Mouse (Mus musculus): ENCODE measurements at regions not wholly inside any gene's neighbourhood (a gene's known extent, or its start where the extent isn't known, plus 50 kb on each side); places are given as distances from the start of the nearest gene placed in this dataset.
"Not testable (repeated sequence)": the region's sequence is repeated elsewhere in the genome, so short reads cannot be mapped to it uniquely, and the experiment has no call there.

DNA sequence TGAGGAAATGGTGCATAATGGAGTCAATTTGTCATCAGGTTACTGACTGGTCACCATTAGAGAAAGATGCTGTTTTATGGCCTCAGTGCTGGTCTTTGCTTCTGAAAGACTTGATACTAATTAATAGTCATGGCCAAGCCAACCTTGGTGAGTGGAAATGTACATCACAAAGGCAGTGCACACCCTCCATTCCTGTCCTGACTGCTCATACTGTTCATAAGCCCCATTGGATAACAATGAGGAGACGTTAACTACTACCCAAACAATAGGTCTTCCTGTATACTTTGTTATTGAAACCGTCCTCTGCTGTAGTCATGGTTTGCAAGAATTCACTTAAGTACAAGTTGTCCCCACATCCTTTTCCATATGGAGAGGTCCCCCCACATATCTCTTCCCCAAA is 605.8 kb upstream of the Slc35b3 start:
- no peak for DNase-seq (ENCODE audit: low spot score in 2 of 2)

DNA sequence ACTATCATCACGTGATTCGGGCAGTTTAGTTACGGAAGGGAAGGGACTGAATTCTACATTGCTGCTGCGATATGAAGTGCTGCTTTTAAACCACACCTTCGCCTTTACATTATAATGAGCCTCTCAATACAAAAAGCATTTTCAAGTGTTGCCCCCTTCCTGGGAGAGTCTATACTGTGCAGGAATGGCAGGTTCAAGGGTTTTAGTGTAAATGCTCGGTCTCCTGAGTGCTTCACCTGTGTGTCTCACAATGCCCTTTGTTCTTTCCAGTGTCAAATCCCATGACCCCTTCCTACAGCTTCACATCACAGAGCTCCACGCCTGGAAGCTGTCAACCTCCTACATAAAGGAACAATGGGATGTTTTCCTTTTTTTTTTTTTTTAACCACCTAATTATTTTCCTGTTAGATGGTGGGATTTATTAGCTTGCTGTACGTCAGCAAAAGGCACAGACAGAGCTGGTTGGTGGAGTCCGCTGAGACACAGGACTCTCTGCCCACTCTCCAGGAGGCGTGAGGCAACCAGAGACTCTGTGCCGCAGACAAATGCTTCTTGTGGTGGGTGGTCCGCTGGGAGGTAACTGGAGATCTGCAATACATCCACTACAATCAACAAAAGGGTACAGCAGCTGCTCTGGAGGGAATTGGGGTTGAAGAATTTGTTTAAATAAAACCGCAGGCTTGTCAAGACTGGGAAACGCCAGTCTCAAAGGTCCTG is 577.2 kb upstream of the Slc35b3 start:
- DNase-seq (ENCODE audit: low spot score in 2 of 2), result no peak

DNA sequence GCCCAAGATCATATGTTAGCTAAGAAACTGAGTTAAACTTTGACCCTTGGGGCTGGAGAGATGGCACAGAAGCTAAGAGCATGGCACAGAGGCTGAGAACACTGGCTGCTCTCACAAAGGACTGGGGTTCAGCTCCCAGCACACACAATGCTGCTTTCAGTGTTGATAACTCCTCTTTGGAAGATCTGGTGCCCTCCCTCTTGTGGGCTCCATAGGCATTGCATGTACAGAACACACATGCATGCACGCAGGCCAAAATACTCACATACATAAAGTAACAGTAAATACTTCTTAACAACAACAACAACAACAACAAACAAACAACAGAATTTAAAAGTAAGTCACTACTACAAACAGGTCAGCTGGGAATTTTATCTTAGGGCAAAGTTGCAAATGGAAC is 565.8 kb upstream of the Slc35b3 start:
- DNase-seq (ENCODE audit: low spot score in 2 of 2), result no peak

DNA sequence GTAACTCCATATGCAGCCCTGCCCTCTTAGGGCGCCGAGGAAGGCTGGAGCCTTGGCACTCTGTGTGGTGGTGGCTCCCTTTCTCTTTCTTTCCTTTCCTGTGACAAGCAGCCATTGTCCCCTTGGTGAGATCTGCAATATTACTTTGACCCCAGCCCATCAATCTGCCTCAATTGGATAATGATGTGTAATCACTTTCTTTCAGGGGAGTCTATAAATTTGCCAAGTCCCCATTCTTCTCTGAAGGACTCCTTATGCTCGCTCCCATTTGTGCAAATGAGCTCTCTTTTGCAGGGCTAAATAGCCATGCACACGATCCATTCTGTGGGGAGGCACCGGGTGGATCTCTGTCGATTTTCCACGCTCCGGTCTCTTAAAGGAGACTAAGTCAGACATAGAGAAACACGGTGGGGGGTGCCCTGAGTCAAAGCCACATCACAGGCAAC is 563.2 kb upstream of the Slc35b3 start:
- DNase-seq (ENCODE audit: low spot score in 2 of 2), result no peak

DNA sequence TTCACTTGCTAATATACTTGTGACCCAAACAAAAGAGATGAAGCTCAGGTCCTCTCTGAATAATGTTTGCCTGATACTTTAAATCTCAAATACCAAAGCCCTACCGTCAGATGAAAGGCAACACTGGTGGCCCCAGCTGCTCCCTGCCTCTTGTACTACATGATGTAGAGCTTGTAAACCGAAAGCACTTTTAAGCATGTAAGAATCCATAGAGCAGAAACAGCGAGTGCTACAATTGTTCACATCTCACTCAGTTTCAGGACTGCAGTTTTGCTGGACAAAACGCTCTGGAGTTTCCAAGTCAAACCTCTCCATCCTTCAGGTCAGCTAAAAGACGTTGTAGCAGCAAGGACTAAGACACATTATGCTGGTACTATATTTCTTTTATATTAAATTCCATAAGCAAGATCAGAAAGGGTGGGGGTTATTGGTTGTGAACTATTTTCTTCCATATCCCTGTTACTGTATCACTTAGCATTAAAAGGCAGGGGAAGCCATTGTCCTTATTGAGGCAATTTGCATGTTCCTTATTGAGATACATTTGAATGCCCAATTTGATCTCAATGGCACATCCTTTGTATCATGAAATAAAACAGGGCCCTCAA is 562.7 kb upstream of the Slc35b3 start:
- no peak for DNase-seq (ENCODE audit: low spot score in 2 of 2)

DNA sequence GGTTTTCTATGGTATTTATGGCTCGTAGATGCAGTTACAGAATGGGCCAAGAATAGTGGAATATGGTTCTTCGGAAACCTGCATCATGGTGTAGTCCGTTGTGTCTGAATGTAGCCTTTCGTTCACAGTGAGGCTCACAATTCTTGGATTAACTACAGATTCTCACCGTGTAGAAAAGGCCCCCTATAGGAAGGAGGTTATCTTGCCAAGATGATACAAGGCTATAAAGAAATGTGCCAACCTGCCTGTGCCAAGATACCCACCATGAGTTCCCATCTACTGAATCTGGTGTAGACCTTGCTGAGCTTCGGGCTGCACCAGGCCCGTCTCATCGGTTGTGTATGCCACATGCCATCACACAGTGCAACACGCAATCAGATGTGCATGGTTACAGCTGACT is 560.2 kb upstream of the Slc35b3 start:
- DNase-seq (ENCODE audit: low spot score in 2 of 2), result no peak

DNA sequence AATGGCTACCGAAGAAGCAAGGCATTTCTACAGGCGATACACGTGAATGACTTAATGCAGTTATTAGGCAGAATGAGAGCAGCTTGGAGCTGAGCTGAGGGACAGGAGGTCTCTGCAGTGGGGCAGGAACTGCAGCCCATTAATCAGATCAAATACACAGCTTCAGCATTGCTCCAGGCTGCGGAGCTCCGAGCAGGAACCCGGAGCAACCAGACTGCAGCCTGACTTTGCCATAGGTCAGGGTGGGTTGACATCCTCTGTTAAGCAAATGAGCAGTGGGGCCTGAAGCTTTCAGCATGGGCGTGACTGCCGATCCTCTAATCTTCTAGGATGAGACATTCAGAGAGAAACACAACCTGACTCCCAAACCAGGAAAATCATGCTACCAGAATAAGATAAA is 555.4 kb upstream of the Slc35b3 start:
- DNase-seq (ENCODE audit: low spot score in 2 of 2), result no peak

DNA sequence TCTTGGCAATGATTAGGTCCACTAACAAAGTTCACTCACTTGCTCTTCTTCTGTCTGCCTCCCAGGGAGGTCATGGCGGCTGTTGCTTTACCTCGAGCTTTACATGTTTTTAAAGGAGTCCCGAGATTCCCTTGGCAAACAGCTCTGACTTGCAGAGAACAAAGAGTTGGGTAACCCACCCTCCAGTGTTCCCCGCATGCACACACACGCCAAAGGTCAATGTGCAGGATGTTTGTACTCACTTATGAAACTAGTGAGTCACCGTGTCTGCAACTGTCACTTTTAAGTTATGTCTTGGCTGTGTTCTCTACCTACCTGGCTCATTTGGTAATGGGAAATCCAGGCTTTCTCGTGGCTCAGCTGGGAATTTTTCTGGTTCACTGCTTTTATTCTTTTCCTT is 529.1 kb upstream of the Slc35b3 start:
- DNase-seq (ENCODE audit: low spot score in 2 of 2), result no peak

DNA sequence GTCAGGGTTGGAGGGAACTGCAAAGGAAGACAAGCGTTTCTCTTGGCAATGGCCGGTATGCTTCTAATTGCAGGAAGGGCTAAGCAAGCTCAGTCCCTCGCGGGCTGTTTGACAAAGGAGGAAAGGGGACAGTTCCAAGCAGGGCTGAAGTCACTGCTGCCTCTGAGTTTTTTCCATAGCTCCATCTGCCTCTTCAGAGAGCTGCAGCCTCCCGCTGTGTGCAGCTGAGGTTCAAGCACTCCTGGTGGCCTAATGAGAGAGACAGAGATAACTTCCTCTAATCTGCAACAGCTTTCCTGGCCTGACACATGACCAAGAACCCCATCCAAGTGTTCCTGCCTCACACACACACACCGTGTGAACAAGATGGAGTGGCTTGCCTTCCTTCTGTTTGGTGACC is 511.9 kb upstream of the Slc35b3 start:
- DNase-seq (ENCODE audit: low spot score in 2 of 2), result no peak

DNA sequence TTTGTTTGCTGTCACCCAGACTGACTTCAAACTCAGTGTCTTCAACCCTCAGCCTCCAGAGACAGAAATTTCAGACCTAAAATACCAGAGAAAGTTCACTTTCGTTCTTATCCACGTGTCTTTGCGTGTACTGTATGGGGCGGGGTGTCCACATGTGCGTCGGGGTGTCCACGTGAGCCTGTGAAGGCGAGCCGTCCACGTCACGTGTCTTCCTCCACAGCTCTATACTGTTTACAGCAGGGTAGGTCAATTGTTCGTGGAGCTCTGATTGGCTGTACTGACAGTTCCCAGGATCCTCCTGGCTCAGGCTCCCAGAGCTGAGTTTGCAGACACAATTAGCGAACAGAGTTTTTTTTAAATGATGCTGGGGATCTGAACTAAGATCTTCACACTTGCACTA is 481.1 kb upstream of the Slc35b3 start:
- no peak for DNase-seq (ENCODE audit: low spot score in 2 of 2)

DNA sequence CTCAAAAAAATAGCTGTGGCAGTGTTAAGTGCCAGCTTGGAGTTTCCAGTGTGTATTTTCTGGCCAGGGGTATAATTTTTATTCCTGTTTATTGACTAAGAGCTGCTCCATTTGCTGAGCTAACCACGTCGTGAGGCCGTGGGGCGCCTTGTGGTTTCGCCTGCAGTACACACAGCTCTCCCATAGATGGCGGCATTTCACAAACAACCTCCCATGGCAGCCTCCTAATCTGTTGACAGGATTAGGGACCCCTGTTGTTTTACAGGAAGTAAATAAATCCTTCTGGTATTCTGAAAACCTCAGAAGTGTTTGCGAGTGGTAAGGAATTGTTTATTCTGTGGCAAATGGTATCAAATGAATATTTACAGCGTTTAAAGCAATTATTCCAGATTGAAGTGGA is 480.2 kb upstream of the Slc35b3 start:
- peak; percentile 10 to 23 for DNase-seq (ENCODE audit: low spot score in 2 of 2)

DNA sequence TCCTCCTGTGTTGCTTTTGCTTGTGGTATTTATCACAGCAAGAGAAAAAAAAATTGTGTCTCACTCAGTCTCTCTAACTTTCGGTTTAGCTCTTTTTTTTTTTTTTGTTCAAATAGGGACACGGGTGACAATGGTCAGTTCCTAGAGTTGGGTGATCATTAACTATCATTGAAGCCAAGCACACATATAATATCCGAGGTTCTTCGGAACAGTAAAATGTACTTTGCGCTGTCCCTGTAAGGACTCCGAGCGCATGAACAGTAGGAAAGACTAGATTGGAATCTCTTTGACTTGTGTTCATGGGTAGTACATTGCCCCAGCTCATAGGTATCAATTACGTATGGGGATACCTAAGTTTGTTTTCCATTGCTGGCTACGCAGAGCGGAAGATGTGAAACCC is 479.7 kb upstream of the Slc35b3 start:
- no peak for DNase-seq (ENCODE audit: low spot score in 2 of 2)

DNA sequence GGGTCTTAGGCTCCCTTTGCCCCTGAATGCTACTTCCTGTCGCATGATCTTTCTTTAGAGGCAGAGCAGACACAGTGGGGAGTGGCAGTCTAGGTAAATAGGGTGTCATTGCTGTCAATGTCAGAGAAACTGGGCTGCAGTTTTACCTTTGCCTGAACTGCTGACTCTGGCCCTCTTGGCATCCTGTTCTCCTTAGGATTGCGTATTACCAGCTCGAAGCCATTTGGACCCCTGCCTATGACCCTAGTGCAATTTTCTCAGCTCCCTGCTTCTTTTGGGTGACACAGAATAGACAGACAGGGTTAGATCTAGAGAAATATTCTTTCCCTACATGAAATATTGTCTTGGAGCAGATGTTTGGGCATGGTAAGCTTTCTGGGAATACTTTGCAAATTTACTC is 467.3 kb upstream of the Slc35b3 start:
- no peak for DNase-seq (ENCODE audit: low spot score in 2 of 2)

DNA sequence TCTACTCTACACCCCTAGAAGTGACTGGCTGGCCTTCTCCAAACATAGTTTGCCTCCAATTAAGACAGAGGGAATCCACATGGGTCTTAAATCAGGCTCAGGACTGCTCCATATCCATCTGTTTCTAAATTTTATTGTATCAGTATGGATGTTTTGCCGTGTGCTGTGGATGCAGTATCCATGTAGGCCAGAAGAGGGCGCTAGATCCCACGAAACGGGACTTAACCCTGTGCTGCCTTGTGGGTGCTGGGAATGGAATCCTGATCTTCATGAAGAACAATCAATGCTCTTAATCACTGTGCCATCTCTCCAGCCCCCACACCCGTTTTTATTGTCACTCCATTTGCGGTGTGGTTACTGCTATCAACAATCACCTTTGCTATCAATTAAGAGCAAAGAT is 465.3 kb upstream of the Slc35b3 start:
- no peak for DNase-seq (ENCODE audit: low spot score in 2 of 2)

DNA sequence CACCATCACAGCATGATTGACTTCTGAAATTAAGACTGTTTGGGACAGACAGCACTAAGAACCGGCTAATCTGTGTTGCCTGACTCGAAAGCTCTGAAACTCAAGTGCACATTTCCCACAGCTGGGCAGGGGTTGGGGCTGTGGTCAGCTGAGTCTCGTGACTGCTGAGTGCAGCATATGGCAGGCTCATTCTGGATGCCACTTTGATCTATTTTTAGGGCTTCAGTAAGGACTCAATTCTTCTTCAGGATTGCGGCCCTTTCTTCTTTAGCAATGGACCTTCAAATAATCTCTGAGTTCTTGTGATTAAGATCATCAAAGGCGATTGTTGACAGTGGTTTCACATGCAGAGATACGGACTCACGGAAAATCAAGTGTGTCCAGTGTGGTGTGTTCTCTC is 457.5 kb upstream of the Slc35b3 start:
- DNase-seq (ENCODE audit: low spot score in 2 of 2), result no peak

DNA sequence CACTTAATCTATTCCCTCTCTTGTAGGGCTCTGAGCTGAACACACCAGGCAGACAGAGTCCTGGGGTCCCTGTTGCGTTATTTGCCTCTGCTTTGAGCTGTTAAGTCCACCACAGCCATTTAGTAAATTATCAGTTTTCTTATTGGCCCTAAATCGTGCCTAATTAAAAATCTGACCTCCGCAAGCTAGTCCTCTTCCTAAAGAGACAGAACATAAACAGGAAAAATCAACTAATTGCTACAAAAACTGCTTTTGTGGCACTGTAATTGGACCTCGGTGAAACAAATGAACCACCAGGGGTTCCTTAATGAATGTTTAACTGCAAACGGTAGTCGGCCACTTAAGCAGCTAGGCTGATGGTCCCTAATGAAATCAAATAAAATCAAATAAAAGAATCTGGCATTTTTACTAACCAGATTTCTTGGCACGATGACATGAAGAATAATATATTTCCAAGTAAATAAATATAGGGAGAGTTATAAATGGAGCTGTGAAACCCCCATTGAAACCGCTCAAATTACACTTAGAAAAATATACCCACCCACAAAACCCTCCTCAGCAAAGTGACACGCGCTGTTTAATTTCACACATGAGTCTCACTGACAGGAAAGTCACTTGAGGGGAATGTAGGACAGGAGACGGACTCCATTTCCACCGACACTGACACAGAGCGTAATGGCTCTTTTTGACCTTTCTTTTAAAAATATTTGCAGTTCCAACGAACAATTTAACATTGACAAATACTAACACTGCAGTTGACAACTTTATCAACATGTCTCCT is 451.0 kb upstream of the Slc35b3 start:
- no peak for DNase-seq (ENCODE audit: low spot score in 2 of 2)

DNA sequence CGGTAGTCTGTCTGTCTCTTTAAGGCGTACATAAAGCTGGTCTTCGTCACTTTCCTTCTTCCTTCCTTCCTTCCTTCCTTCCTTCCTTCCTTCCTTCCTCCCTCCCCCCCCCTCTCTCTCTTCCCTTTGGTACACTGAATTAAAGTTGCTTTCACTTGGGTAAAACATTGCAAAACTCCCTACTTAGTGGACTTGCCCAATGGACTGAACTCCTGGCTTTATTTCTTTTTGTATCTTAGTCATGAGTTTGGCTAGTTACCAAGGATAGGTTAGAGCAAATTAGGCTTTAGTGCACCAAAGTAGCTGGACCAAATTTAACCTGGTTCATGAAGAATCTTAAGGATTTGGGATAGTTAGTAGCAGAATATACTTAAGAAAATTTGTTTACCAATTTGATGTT is 431.9 kb upstream of the Slc35b3 start:
- DNase-seq (ENCODE audit: low spot score in 2 of 2), result no peak

DNA sequence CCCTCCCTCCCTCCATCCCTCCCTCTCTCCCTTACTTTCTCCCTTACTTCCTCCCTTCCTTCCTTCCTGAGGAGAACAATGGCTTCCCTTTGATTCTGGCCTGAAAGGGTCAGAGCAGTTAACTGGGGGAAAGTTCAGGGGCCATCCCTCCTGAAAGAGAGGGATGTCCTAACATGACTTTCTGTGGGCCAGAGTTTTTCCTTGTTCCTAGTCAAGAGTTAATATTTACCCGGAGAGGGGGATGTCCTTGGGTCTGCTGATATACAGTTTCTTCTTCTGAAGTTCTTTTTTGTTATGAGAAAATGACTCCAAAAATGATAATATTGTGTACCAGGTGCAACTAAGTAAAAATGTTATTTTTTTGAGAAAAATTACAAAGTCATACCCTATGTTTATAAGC is 431.5 kb upstream of the Slc35b3 start:
- not testable (repeated sequence) for DNase-seq (ENCODE audit: low spot score in 2 of 2)

DNA sequence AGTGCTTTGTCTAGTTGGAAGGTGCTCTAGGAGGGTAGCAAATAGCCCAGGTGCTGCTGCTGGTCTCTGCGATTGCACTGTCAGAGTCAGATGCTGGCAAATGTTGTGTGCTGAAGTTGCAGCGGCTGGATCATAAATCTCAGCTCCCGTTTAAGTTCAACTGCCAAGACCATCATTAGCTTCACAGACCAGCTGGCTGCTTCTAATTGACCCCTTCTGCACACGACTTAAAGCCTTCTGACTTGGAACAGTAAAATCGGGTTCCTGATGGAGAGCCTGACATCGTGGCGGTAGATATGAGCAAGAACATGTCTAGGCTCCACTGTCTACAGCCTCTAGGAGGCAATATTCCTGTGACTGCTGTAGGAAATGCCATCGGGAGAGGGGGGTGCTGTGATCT is 416.0 kb upstream of the Slc35b3 start:
- DNase-seq (ENCODE audit: low spot score in 2 of 2), result no peak

DNA sequence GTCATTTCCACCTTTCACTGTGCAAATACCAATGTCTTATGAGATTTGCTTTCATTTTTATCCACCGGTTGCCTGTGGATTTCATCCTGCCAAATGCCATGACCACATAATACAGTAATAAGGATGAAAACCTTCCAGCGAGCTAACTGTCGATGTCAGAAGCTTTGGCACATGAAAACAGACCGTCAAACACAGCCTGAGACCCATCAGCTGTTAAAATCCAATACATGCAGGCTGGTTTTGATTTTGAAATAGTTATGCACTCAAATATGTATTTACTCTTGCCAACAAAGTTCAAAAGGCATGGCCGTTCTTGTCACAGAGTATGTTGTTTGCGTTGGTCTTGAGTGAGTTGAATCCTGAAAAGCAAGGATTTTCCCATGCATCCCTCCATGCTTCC is 415.6 kb upstream of the Slc35b3 start:
- DNase-seq (ENCODE audit: low spot score in 2 of 2), result no peak

DNA sequence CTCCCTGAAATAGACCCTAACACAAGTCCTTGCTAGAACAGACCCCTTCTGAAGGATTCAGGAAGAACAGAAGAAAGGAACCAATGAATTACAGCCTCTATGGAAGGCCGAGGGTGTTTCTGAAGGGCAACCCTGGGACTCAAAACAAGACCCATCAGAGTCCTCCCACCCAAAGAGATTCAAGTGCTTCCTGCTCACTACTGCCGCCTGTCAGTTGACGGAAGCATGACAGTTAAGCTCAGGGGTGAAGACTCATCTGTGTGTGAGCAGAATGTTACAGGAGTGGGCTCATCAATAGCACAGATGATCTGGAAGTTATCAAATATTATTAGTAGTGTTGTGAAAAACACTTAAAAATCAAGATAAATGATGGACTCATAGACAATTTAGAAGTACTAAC is 411.9 kb upstream of the Slc35b3 start:
- DNase-seq (ENCODE audit: low spot score in 2 of 2), result no peak

DNA sequence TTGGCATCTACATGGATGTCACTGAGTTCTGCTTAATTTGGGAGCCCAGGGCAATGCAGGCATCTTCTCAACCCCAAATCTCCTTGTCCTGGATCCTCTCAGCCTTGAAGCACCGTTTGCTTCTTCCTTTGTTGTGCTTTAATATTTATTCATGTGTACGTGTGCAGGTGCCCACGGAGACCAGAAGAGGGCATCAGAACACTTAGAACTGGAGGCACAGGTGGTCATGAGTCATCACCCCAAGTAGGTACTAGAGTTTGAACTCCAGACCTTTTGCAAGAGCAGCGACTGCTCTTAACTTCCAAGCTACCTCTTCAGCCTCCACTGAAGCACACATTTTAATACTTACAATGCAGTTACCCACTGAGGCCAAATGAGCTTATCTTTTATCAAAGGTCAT is 403.0 kb upstream of the Slc35b3 start:
- DNase-seq (ENCODE audit: low spot score in 2 of 2), result no peak

DNA sequence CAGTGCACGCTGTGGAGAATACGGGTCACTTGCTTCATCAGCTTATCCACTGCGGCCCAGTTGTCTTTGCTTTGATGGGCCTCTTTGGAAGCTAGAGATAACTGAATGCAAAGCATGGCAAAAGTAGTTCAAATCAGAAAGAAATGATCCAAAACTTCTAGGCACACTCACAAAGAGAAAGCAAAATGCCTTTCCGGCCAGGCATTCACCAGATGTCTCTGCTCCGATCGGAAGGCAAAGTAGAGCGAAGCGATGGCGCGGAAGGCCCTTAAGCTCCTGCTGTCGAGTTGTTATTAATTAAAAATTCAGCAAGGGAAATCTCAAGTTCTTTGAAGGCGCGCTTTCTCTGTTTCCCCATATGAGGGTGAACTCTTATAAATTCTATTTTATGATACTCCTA is 401.9 kb upstream of the Slc35b3 start:
- no peak for DNase-seq (ENCODE audit: low spot score in 2 of 2)

Measured in adrenal gland, postnatal 4 days (tissue).